ENCODE assay signal across 29 mouse cellular contexts in genomic region chr2:68951706-68952105, GRCm38 (mm10).
DNase-seq lines count a peak whose midpoint lies in the region; ATAC-seq and TF ChIP-seq lines count a peak whose summit lies in the region.
"Had no signal": no experiment of that assay in that cellular context is flagged by ENCODE, and none has a peak within 500 bp of the region (broad histone marks: within the 10 kb centered on the region; RNA-seq: fewer than 3 reads in every experiment).

No protein-coding gene starts in this region.

- TF ChIP-seq CTCF in cerebellum, adult 2 months (IDR thresholded peaks at IDR 0.05; ENCODE audit: borderline replicate concordance, insufficient read depth, low read depth, low read length): no peak

- H3K4me1 ChIP-seq in midbrain, embryonic 11.5 days (ENCODE audit: control insufficient read depth, insufficient read depth, low read length): no peaks in the 10 kb centered on the region
- H3K4me1 ChIP-seq in midbrain, embryonic 14.5 days (ENCODE audit: control insufficient read depth, insufficient read depth, low read length): no peaks in the 10 kb centered on the region
- peaks cover 7% of the 10 kb centered on the region for H3K4me1 ChIP-seq in cerebellum, adult 2 months (ENCODE audit: control insufficient read depth, insufficient read depth, low read length)
- H3K4me1 ChIP-seq: embryonic facial prominence, embryonic 10.5 days; forebrain, embryonic 12.5 days; forebrain, embryonic 15.5 days; hindbrain, embryonic 10.5 days had no signal

- ATAC-seq in midbrain, embryonic 11.5 days (ENCODE audit: low FRiP score): no peak
- no peak for ATAC-seq in midbrain, embryonic 14.5 days (ENCODE audit: low FRiP score, low TSS enrichment)
- ATAC-seq: activated CD4-positive, CD25-positive, alpha-beta regulatory T cell, adult 4 months; CD4-positive, CD25-positive, alpha-beta regulatory T cell, adult 4 months; forebrain, embryonic 15.5 days; hindbrain, postnatal 0 days had no signal

- no peak overlapping the region for H3K4me3 ChIP-seq in midbrain, embryonic 11.5 days (ENCODE audit: low read depth, low read length)
- no peak overlapping the region for H3K4me3 ChIP-seq in midbrain, embryonic 14.5 days (replicated peaks; ENCODE audit: low read depth, low read length)
- H3K4me3 ChIP-seq in cerebellum, adult 2 months (replicated peaks; ENCODE audit: insufficient read depth, low read depth, low read length): no peak overlapping the region
- H3K4me3 ChIP-seq: embryonic facial prominence, embryonic 10.5 days; embryonic facial prominence, embryonic 13.5 days; erythroblast, embryonic 14.5 days; forebrain, embryonic 12.5 days; forebrain, embryonic 15.5 days; heart, embryonic 12.5 days; heart, embryonic 15.5 days; hindbrain, embryonic 10.5 days; hindbrain, embryonic 13.5 days had no signal

- no peak overlapping the region for H3K9ac ChIP-seq in midbrain, embryonic 11.5 days (ENCODE audit: low read length)
- H3K9ac ChIP-seq in midbrain, embryonic 14.5 days (replicated peaks; ENCODE audit: low read length): no peak overlapping the region
- H3K9ac ChIP-seq: embryonic facial prominence, embryonic 13.5 days; forebrain, embryonic 12.5 days; forebrain, embryonic 15.5 days; heart, embryonic 12.5 days; heart, embryonic 15.5 days; hindbrain, embryonic 13.5 days had no signal

- no peak overlapping the region for H3K27ac ChIP-seq in midbrain, embryonic 11.5 days (ENCODE audit: low read depth, low read length)
- H3K27ac ChIP-seq in midbrain, embryonic 14.5 days (replicated peaks; ENCODE audit: low read depth, low read length): no peak overlapping the region
- no peak overlapping the region for H3K27ac ChIP-seq in cerebellum, adult 2 months (ENCODE audit: insufficient read depth, low read length)
- H3K27ac ChIP-seq: embryonic facial prominence, embryonic 10.5 days; embryonic facial prominence, embryonic 13.5 days; forebrain, embryonic 12.5 days; forebrain, embryonic 15.5 days; heart, embryonic 15.5 days; hindbrain, embryonic 10.5 days; hindbrain, embryonic 13.5 days; hindbrain, postnatal 0 days had no signal

- peaks cover 2% of the 10 kb centered on the region; the same call in 1 of the 2 replicates for H3K9me3 ChIP-seq in midbrain, embryonic 11.5 days (ENCODE audit: control insufficient read depth, low read length)
- H3K9me3 ChIP-seq in midbrain, embryonic 14.5 days (ENCODE audit: control insufficient read depth, low read length): 0 out of 2 replicates have a peak, but pooled peaks cover 8% of the 10 kb centered on the region
- H3K9me3 ChIP-seq: embryonic facial prominence, embryonic 10.5 days; embryonic facial prominence, embryonic 13.5 days; forebrain, embryonic 12.5 days; heart, embryonic 15.5 days had no signal

- DNase-seq in kidney, adult 8-10 months: peak; percentile 68 to 73
- no peak for DNase-seq in kidney, postnatal 4 days
- DNase-seq in midbrain, embryonic 11.5 days (ENCODE audit: low spot score, missing footprints): peak; percentile 49
- DNase-seq in midbrain, embryonic 14.5 days: no peak
- DNase-seq in kidney, postnatal 14 days: peak; percentile 34
- no peak for DNase-seq in c-Kit-positive CD71-positive TER-119-positive erythroid progenitor cells, embryonic 14.5 days (ENCODE audit: low spot score)
- no peak for DNase-seq in cerebellum, adult 2 months
- DNase-seq: adrenal gland, adult 8-10 months; adrenal gland, postnatal 25 days; cerebellum, adult 18-20 months; cerebellum, adult 9-11 months; cerebellum, postnatal 25 days; embryo, embryonic 11 days; gastrocnemius, postnatal 25 days; heart, adult 18-20 months; heart, postnatal 10 days; heart, postnatal 36 days had no signal

- no peak overlapping the region for H3K4me2 ChIP-seq in midbrain, embryonic 11.5 days
- no peak overlapping the region for H3K4me2 ChIP-seq in midbrain, embryonic 14.5 days (ENCODE audit: low read length)
- H3K4me2 ChIP-seq: embryonic facial prominence, embryonic 13.5 days; forebrain, embryonic 12.5 days; forebrain, embryonic 15.5 days; heart, embryonic 12.5 days; heart, embryonic 15.5 days; hindbrain, embryonic 13.5 days had no signal

- H3K36me3 ChIP-seq in midbrain, embryonic 11.5 days (ENCODE audit: control insufficient read depth, insufficient read depth, low read length): no peaks in the 10 kb centered on the region
- peaks cover 5% of the 10 kb centered on the region for H3K36me3 ChIP-seq in midbrain, embryonic 14.5 days (ENCODE audit: control insufficient read depth, insufficient read depth, low read length)
- H3K36me3 ChIP-seq: heart, embryonic 15.5 days had no signal

- no peak for TF ChIP-seq POLR2A in cerebellum, adult 2 months (IDR thresholded peaks at IDR 0.05; ENCODE audit: borderline replicate concordance, insufficient read depth, low read length)

- no peaks in the 10 kb centered on the region for H3K27me3 ChIP-seq in midbrain, embryonic 11.5 days (ENCODE audit: control insufficient read depth, insufficient read depth, low read length)
- no peaks in the 10 kb centered on the region for H3K27me3 ChIP-seq in midbrain, embryonic 14.5 days (ENCODE audit: control insufficient read depth, insufficient read depth, low read length)
- H3K27me3 ChIP-seq in cerebellum, adult 2 months (ENCODE audit: control insufficient read depth, insufficient read depth, low read length): no peaks in the 10 kb centered on the region
- H3K27me3 ChIP-seq: embryonic facial prominence, embryonic 13.5 days; forebrain, embryonic 12.5 days; forebrain, embryonic 15.5 days; heart, embryonic 12.5 days; heart, embryonic 15.5 days; hindbrain, embryonic 13.5 days had no signal

- 94% methylated on average over 3 of the region's 3 CpGs for WGBS in midbrain, embryonic 11.5 days
- 89% methylated on average over 3 of the region's 3 CpGs for WGBS in midbrain, embryonic 14.5 days
- WGBS in cerebellum, adult 2 months: 98% methylated on average over 3 of the region's 3 CpGs

Comparison
In these comparisons a context has a peak if more than half of its experiments do, and no peak if none do; other contexts are left out.
1. DNase-seq: peak in kidney, adult 8-10 months (2 of 2), midbrain, embryonic 11.5 days (single experiment) and kidney, postnatal 14 days (single experiment); none in kidney, postnatal 4 days (0 of 2), midbrain, embryonic 14.5 days (single experiment), c-Kit-positive CD71-positive TER-119-positive erythroid progenitor cells, embryonic 14.5 days (single experiment) and cerebellum, adult 2 months (0 of 2).